Mouse (Mus musculus) embryonic facial prominence, embryonic 12.5 days (tissue): ENCODE data around the gene Phactr1. TPM values are rescaled to one million over a fixed set of nuclear protein-coding genes. Genes with fewer than 3 reads are reported as not detected.
"Not testable (repeated sequence)": the region's sequence is repeated elsewhere in the genome, so short reads cannot be mapped to it uniquely, and the experiment has no call there.

Experiments used
- ATAC-seq: fragments of 200-750 bp; cut with Nextera tagmentation; 2 replicates; pipeline ENCODE4 v1.8.0; 2017; ENCODE audit not compliant: insufficient number of reproducible peaks, insufficient read depth, low FRiP score, low TSS enrichment
- H3K27ac ChIP-seq: fragments of 300-500 bp; sonication (generic); 2 replicates; pipeline ENCODE4 v1.5.1; 2016; ENCODE audit warnings: mild to moderate bottlenecking
- H3K27me3 ChIP-seq: fragments of 300-500 bp; sonication (generic); 2 replicates; pipeline ENCODE4 v1.6.1; 2016; ENCODE audit warnings: mild to moderate bottlenecking, moderate library complexity
- H3K36me3 ChIP-seq: fragments of 300-500 bp; sonication (generic); 2 replicates; pipeline ENCODE4 v1.6.1; 2016; ENCODE audit warnings: mild to moderate bottlenecking
- H3K4me1 ChIP-seq: fragments of 300-500 bp; sonication (generic); 2 replicates; pipeline ENCODE4 v1.6.1; 2016
- H3K4me2 ChIP-seq: fragments of 300-500 bp; sonication (generic); replicated peaks from 2 replicates; pipeline ENCODE4 v1.6.1; 2016; ENCODE audit warnings: mild to moderate bottlenecking, moderate library complexity
- H3K4me3 ChIP-seq: fragments of 300-500 bp; sonication (generic); 2 replicates; pipeline ENCODE4 v1.5.1; 2016; ENCODE audit warnings: mild to moderate bottlenecking
- H3K9ac ChIP-seq: fragments of 300-500 bp; sonication (generic); 2 replicates; pipeline ENCODE4 v1.6.1; 2016; ENCODE audit warnings: mild to moderate bottlenecking, moderate library complexity
- H3K9me3 ChIP-seq: fragments of 300-500 bp; sonication (generic); 2 replicates; pipeline ENCODE4 v1.6.1; 2016; ENCODE audit warnings: mild to moderate bottlenecking, moderate library complexity
- WGBS: fragments of 180-500 bp; shearing (Covaris S2); methylation state at CpG from one replicate; pipeline ENCODE4 v1.1.7; 2016; 5-methylcytosine and 5-hydroxymethylcytosine counted together
- polyA plus RNA-seq: library from polyadenylated mRNA; unstranded; fragments of >200 nt; fragmentation: Nextera tagmentation; extraction: Ambion mirVana; gene quantifications from 2 replicates; pipeline ENCODE4 v1.2.1, GENCODE M21; 2016

Phactr1 gene
- polyA plus RNA-seq, 1 experiment from 2014 or later: 16.1 TPM

GRCm38 (mm10) chr13:42934538-42935126 is 254.2 kb downstream of the Phactr1 start:
- Histone ChIP-seq H3K4me1 (peaks cover 16% of the 10 kb centered on the region), H3K36me3 (no peaks in the 10 kb centered on the region), H3K9ac (no peak overlapping the region), H3K27me3 (no peaks in the 10 kb centered on the region), H3K4me3 (no peak overlapping the region), H3K27ac (no peak overlapping the region), H3K4me2 (peak overlapping the region; percentile 17; the same call in 1 of the 2 replicates), H3K9me3 (no peaks in the 10 kb centered on the region)
- WGBS: 30% methylated on average over 16 of the region's 16 CpGs
- ATAC-seq: no peak

- Histone ChIP-seq H3K9ac (no peak overlapping the region), H3K36me3 (no peaks in the 10 kb centered on the region), H3K4me2 (no peak overlapping the region), H3K9me3 (no peaks in the 10 kb centered on the region), H3K4me1 (peaks cover 10% of the 10 kb centered on the region), H3K27me3 (no peaks in the 10 kb centered on the region), H3K4me3 (no peak overlapping the region), H3K27ac (no peak overlapping the region)
- WGBS: 64% methylated on average over 3 of the region's 3 CpGs
- no peak for ATAC-seq
These were observed 257.4 kb downstream of the Phactr1 start for GRCm38 (mm10) chr13:42937871-42938270.

- no peak for ATAC-seq
- Histone ChIP-seq H3K4me3 (no peak overlapping the region), H3K4me1 (peaks cover 10% of the 10 kb centered on the region), H3K9me3 (no peaks in the 10 kb centered on the region), H3K27ac (no peak overlapping the region), H3K9ac (no peak overlapping the region), H3K36me3 (no peaks in the 10 kb centered on the region), H3K27me3 (no peaks in the 10 kb centered on the region), H3K4me2 (no peak overlapping the region)
- WGBS: 93% methylated on average over 1 of the region's 1 CpGs
These were observed 257.9 kb downstream of the Phactr1 start for GRCm38 (mm10) chr13:42938346-42938745.

GRCm38 (mm10) chr13:42940271-42940670 is 259.8 kb downstream of the Phactr1 start:
- H3K9me3 ChIP-seq: no peaks in the 10 kb centered on the region
- no peak for ATAC-seq
- no peaks in the 10 kb centered on the region for H3K27me3 ChIP-seq
- no peak overlapping the region for H3K4me3 ChIP-seq
- H3K4me2 ChIP-seq: no peak overlapping the region
- no peaks in the 10 kb centered on the region for H3K4me1 ChIP-seq
- WGBS: 88% methylated on average over 3 of the region's 3 CpGs
- no peaks in the 10 kb centered on the region for H3K36me3 ChIP-seq
- no peak overlapping the region for H3K27ac ChIP-seq
- H3K9ac ChIP-seq: no peak overlapping the region

GRCm38 (mm10) chr13:42944106-42944505 is 263.7 kb downstream of the Phactr1 start:
- H3K27ac ChIP-seq: no peak overlapping the region
- no peak overlapping the region for H3K4me3 ChIP-seq
- H3K9me3 ChIP-seq: no peaks in the 10 kb centered on the region
- H3K36me3 ChIP-seq: no peaks in the 10 kb centered on the region
- H3K4me1 ChIP-seq: peaks cover 3% of the 10 kb centered on the region; the same call in 1 of the 2 replicates
- no peak for ATAC-seq
- H3K27me3 ChIP-seq: no peaks in the 10 kb centered on the region
- H3K9ac ChIP-seq: no peak overlapping the region
- WGBS: 73% methylated on average over 3 of the region's 3 CpGs
- no peak overlapping the region for H3K4me2 ChIP-seq

GRCm38 (mm10) chr13:42945201-42945600 is 264.8 kb downstream of the Phactr1 start:
- not testable (repeated sequence) for H3K27ac ChIP-seq, H3K4me2 ChIP-seq, H3K36me3 ChIP-seq, H3K9ac ChIP-seq, ATAC-seq, H3K4me1 ChIP-seq, H3K27me3 ChIP-seq, H3K4me3 ChIP-seq, H3K9me3 ChIP-seq
- WGBS: 48% methylated on average over 4 of the region's 4 CpGs

GRCm38 (mm10) chr13:42948717-42949265 is 268.4 kb downstream of the Phactr1 start:
- Histone ChIP-seq H3K27me3 (no peaks in the 10 kb centered on the region), H3K4me1 (peaks cover 3% of the 10 kb centered on the region; the same call in 1 of the 2 replicates), H3K27ac (no peak overlapping the region), H3K4me2 (no peak overlapping the region), H3K4me3 (no peak overlapping the region), H3K36me3 (no peaks in the 10 kb centered on the region), H3K9me3 (no peaks in the 10 kb centered on the region), H3K9ac (no peak overlapping the region)
- ATAC-seq: no peak
- WGBS: 63% methylated on average over 10 of the region's 10 CpGs

- no peak overlapping the region for H3K4me2 ChIP-seq
- ATAC-seq: no peak
- H3K9me3 ChIP-seq: no peaks in the 10 kb centered on the region
- no peak overlapping the region for H3K27ac ChIP-seq
- no peak overlapping the region for H3K4me3 ChIP-seq
- no peaks in the 10 kb centered on the region for H3K27me3 ChIP-seq
- H3K36me3 ChIP-seq: no peaks in the 10 kb centered on the region
- no peak overlapping the region for H3K9ac ChIP-seq
- peaks cover 3% of the 10 kb centered on the region; the same call in 1 of the 2 replicates for H3K4me1 ChIP-seq
- WGBS: 66% methylated on average over 5 of the region's 5 CpGs
These were observed 268.9 kb downstream of the Phactr1 start for GRCm38 (mm10) chr13:42949336-42949735.

- 79% methylated on average over 3 of the region's 3 CpGs for WGBS
- Histone ChIP-seq H3K4me1 (peaks cover 3% of the 10 kb centered on the region; the same call in 1 of the 2 replicates), H3K4me3 (no peak overlapping the region), H3K36me3 (no peaks in the 10 kb centered on the region), H3K27ac (no peak overlapping the region), H3K9me3 (no peaks in the 10 kb centered on the region), H3K4me2 (no peak overlapping the region), H3K27me3 (no peaks in the 10 kb centered on the region), H3K9ac (no peak overlapping the region)
- no peak for ATAC-seq
These were observed 269.6 kb downstream of the Phactr1 start for GRCm38 (mm10) chr13:42950056-42950455.

- Histone ChIP-seq H3K27me3 (no peaks in the 10 kb centered on the region), H3K4me1 (peaks cover 3% of the 10 kb centered on the region; the same call in 1 of the 2 replicates), H3K4me3 (no peak overlapping the region), H3K4me2 (no peak overlapping the region), H3K27ac (no peak overlapping the region), H3K9ac (no peak overlapping the region), H3K9me3 (no peaks in the 10 kb centered on the region), H3K36me3 (no peaks in the 10 kb centered on the region)
- WGBS: 63% methylated on average over 15 of the region's 15 CpGs
- ATAC-seq: no peak
These were observed 271.8 kb downstream of the Phactr1 start for GRCm38 (mm10) chr13:42952037-42952721.

- Histone ChIP-seq H3K36me3 (no peaks in the 10 kb centered on the region), H3K4me2 (no peak overlapping the region), H3K9me3 (no peaks in the 10 kb centered on the region), H3K4me3 (no peak overlapping the region), H3K9ac (no peak overlapping the region), H3K27ac (no peak overlapping the region), H3K27me3 (no peaks in the 10 kb centered on the region), H3K4me1 (peaks cover 3% of the 10 kb centered on the region; the same call in 1 of the 2 replicates)
- 87% methylated on average over 6 of the region's 6 CpGs for WGBS
- no peak for ATAC-seq
These were observed 272.6 kb downstream of the Phactr1 start for GRCm38 (mm10) chr13:42953071-42953470.

- Histone ChIP-seq H3K9ac (no peak overlapping the region), H3K4me3 (no peak overlapping the region), H3K36me3 (no peaks in the 10 kb centered on the region), H3K4me2 (no peak overlapping the region), H3K4me1 (no peaks in the 10 kb centered on the region), H3K9me3 (no peaks in the 10 kb centered on the region), H3K27me3 (no peaks in the 10 kb centered on the region), H3K27ac (no peak overlapping the region)
- no peak for ATAC-seq
- 70% methylated on average over 5 of the region's 5 CpGs for WGBS
These were observed 273.7 kb downstream of the Phactr1 start for GRCm38 (mm10) chr13:42954116-42954515.
